Mouse (Mus musculus) spleen, embryonic (tissue): ENCODE measurements around the gene Olfr295.

Experiments
- CTCF ChIA-PET: fragments of 350-600 bp; sonication (Branson Sonifier 250); formaldehyde crosslinking; loops from one replicate; lab custom pipeline; 2022; lab: Charles Lee

The Olfr295 gene

GRCm38 (mm10) chr7:86583562-86583961 lies at the start of gene Olfr295:
Gene Olfr295, plus strand, starts transcription at chr7:86583862.
- CTCF ChIA-PET: no interaction called here

GRCm38 (mm10) chr7:86616543-86616942 lies 32.9 kb downstream of the Olfr295 start, which contains the start of gene Olfr294:
Gene Olfr294, minus strand, starts transcription at chr7:86616643.
- CTCF ChIA-PET: no interaction called here
